Mouse (Mus musculus): ENCODE data around the gene Col6a1. TPM values are rescaled to one million over a fixed set of nuclear protein-coding genes. Genes with fewer than 3 reads are reported as not detected.

Col6a1 gene
- total and polyA plus RNA-seq, 2 experiments from 2014 or later, result 68.6 to 142 TPM

DNA sequence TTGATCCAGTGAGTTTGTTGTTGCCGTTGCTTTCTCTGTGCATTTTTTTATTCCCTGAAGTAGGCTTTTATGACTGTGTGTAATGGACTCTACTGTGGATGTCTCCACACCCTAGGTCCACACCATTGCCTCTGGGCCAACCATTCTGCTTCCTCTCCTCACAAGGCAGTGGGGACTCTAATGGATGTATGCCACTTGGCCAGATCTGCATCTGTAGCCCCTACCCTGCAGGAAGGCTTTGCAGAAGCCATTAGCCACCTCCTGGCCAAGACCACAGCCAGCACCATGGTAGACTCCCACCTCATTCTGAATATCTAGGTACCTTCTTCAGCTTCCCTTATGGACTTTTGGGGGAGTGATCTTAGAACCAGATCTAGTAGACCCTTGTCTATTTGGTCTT, 18.4 kb downstream of the Col6a1 start:
- 90% methylated on average over 1 of the region's 1 CpGs for WGBS
- no peaks in the 10 kb centered on the region for H3K9me3 ChIP-seq (replicated peaks; ENCODE audit: control insufficient read depth, low read length)
- no peak overlapping the region for H3K4me3 ChIP-seq (ENCODE audit: low read depth, low read length)
- peaks cover 14% of the 10 kb centered on the region; the same call in 1 of the 2 replicates for H3K36me3 ChIP-seq (replicated peaks; ENCODE audit: control insufficient read depth, insufficient read depth, low read length)
- H3K4me2 ChIP-seq (ENCODE audit: low read depth, low read length), result no peak overlapping the region
- DNase-seq (ENCODE audit: low spot score) (no peak), ATAC-seq (ENCODE audit: insufficient read depth, low read depth) (no peak)
- no peaks in the 10 kb centered on the region for H3K27me3 ChIP-seq (ENCODE audit: control insufficient read depth, insufficient read depth, low read length)
- H3K9ac ChIP-seq (replicated peaks; ENCODE audit: low read depth, low read length), result no peak overlapping the region
- TF ChIP-seq CTCF (IDR thresholded peaks at IDR 0.05; ENCODE audit: low read depth) (no peak), EP300 (IDR thresholded peaks at IDR 0.05; ENCODE audit: low read depth) (no peak)
- H3K4me1 ChIP-seq (ENCODE audit: control insufficient read depth, insufficient read depth), result no peaks in the 10 kb centered on the region
- no peak overlapping the region for H3K27ac ChIP-seq (ENCODE audit: low read depth)

DNA sequence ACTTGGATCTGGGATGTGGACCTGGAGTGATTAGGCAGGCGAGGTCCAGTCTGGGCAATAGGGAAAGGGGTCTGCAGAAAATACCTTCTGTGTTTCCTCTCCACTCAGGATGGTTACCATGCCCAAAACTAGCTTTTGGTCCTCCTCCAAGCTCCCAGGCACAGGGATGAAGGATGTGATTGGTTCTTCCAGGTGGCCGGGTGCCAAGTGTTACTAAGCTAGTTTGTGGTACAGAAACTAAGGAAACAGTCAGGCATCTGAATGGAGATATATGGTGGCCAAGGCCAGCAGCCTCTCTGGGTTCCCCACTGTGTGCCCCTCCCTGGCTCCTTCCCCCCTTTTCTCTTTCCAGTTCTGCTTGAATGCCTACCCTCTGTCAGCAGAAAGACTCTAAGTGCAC, 19.0 kb downstream of the Col6a1 start:
- TF ChIP-seq EP300 (IDR thresholded peaks at IDR 0.05; ENCODE audit: low read depth) (no peak), CTCF (IDR thresholded peaks at IDR 0.05; ENCODE audit: low read depth) (no peak)
- Histone ChIP-seq H3K27ac (ENCODE audit: low read depth) (no peak overlapping the region), H3K9ac (replicated peaks; ENCODE audit: low read depth, low read length) (no peak overlapping the region), H3K27me3 (ENCODE audit: control insufficient read depth, insufficient read depth, low read length) (no peaks in the 10 kb centered on the region), H3K36me3 (replicated peaks; ENCODE audit: control insufficient read depth, insufficient read depth, low read length) (peaks cover 13% of the 10 kb centered on the region; the same call in 1 of the 2 replicates), H3K4me2 (ENCODE audit: low read depth, low read length) (no peak overlapping the region), H3K4me3 (ENCODE audit: low read depth, low read length) (no peak overlapping the region), H3K4me1 (ENCODE audit: control insufficient read depth, insufficient read depth) (no peaks in the 10 kb centered on the region), H3K9me3 (replicated peaks; ENCODE audit: control insufficient read depth, low read length) (no peaks in the 10 kb centered on the region)
- no peak for ATAC-seq (ENCODE audit: insufficient read depth, low read depth)
- 70% methylated on average over 2 of the region's 2 CpGs for whole genome bisulfite sequencing
- no peak for DNase-seq (ENCODE audit: low spot score)

GRCm38 (mm10) chr10:76704358-76704757, 21.6 kb downstream of the Col6a1 start:
- H3K27ac ChIP-seq (ENCODE audit: low read depth), result no peak overlapping the region
- WGBS, result 71% methylated on average over 3 of the region's 3 CpGs
- H3K9me3 ChIP-seq (replicated peaks; ENCODE audit: control insufficient read depth, low read length), result no peaks in the 10 kb centered on the region
- H3K36me3 ChIP-seq (replicated peaks; ENCODE audit: control insufficient read depth, insufficient read depth, low read length), result peaks cover 8% of the 10 kb centered on the region; the same call in 1 of the 2 replicates
- H3K27me3 ChIP-seq (ENCODE audit: control insufficient read depth, insufficient read depth, low read length), result no peaks in the 10 kb centered on the region
- H3K9ac ChIP-seq (replicated peaks; ENCODE audit: low read depth, low read length), result no peak overlapping the region
- DNase-seq (ENCODE audit: low spot score) (no peak), ATAC-seq (ENCODE audit: insufficient read depth, low read depth) (no peak)
- TF ChIP-seq CTCF (IDR thresholded peaks at IDR 0.05; ENCODE audit: low read depth) (no peak), EP300 (IDR thresholded peaks at IDR 0.05; ENCODE audit: low read depth) (no peak)
- no peak overlapping the region for H3K4me3 ChIP-seq (ENCODE audit: low read depth, low read length)
- no peak overlapping the region for H3K4me2 ChIP-seq (ENCODE audit: low read depth, low read length)
- H3K4me1 ChIP-seq (ENCODE audit: control insufficient read depth, insufficient read depth), result no peaks in the 10 kb centered on the region

- TF ChIP-seq CTCF (IDR thresholded peaks at IDR 0.05; ENCODE audit: low read depth), result no peak
- TF ChIP-seq EP300 (IDR thresholded peaks at IDR 0.05; ENCODE audit: low read depth), result no peak
- Histone ChIP-seq H3K4me3 (ENCODE audit: low read depth, low read length) (no peak overlapping the region), H3K4me2 (ENCODE audit: low read depth, low read length) (no peak overlapping the region), H3K27ac (ENCODE audit: low read depth) (no peak overlapping the region), H3K36me3 (replicated peaks; ENCODE audit: control insufficient read depth, insufficient read depth, low read length) (no peaks in the 10 kb centered on the region), H3K9me3 (replicated peaks; ENCODE audit: control insufficient read depth, low read length) (no peaks in the 10 kb centered on the region), H3K4me1 (ENCODE audit: control insufficient read depth, insufficient read depth) (no peaks in the 10 kb centered on the region), H3K27me3 (ENCODE audit: control insufficient read depth, insufficient read depth, low read length) (no peaks in the 10 kb centered on the region), H3K9ac (replicated peaks; ENCODE audit: low read depth, low read length) (no peak overlapping the region)
- ATAC-seq (ENCODE audit: insufficient read depth, low read depth) (no peak), DNase-seq (ENCODE audit: low spot score) (no peak)
- WGBS, result 77% methylated on average over 2 of the region's 2 CpGs
These were observed 24.5 kb downstream of the Col6a1 start for GRCm38 (mm10) chr10:76701446-76701845.

DNA sequence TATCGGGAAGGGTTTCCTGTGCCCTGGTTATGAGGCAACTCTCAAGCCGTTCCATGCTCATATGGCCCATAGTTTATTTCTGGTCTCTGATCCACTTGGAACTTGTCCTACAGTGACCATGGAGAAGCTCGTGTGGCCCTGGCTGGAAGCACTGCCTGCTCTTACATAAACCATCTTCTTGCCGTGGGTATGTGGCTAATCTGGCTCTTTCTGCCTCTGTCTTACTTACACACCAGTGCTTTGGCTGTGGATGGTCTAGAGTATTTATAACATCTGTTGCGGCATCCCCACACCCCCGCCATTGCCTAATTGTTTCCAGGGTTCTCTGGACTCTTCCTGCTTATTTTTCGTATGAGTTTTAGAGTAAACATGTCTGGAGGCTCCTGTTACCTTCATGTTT, 26.2 kb downstream of the Col6a1 start:
- Histone ChIP-seq H3K27me3 (ENCODE audit: control insufficient read depth, insufficient read depth, low read length) (no peaks in the 10 kb centered on the region), H3K4me3 (ENCODE audit: low read depth, low read length) (no peak overlapping the region), H3K9me3 (replicated peaks; ENCODE audit: control insufficient read depth, low read length) (no peaks in the 10 kb centered on the region), H3K27ac (ENCODE audit: low read depth) (no peak overlapping the region), H3K4me1 (ENCODE audit: control insufficient read depth, insufficient read depth) (0 out of 2 replicates have a peak, but pooled peaks cover 3% of the 10 kb centered on the region), H3K9ac (replicated peaks; ENCODE audit: low read depth, low read length) (no peak overlapping the region), H3K4me2 (ENCODE audit: low read depth, low read length) (no peak overlapping the region), H3K36me3 (replicated peaks; ENCODE audit: control insufficient read depth, insufficient read depth, low read length) (no peaks in the 10 kb centered on the region)
- 68% methylated on average over 7 of the region's 7 CpGs for WGBS
- TF ChIP-seq CTCF (IDR thresholded peaks at IDR 0.05; ENCODE audit: low read depth) (no peak), EP300 (IDR thresholded peaks at IDR 0.05; ENCODE audit: low read depth) (no peak)
- no peak for DNase-seq (ENCODE audit: low spot score)
- ATAC-seq (ENCODE audit: insufficient read depth, low read depth), result no peak

GRCm38 (mm10) chr10:76695283-76695885, 30.6 kb downstream of the Col6a1 start:
- Histone ChIP-seq H3K9me3 (replicated peaks; ENCODE audit: control insufficient read depth, low read length) (no peaks in the 10 kb centered on the region), H3K4me2 (ENCODE audit: low read depth, low read length) (no peak overlapping the region), H3K36me3 (replicated peaks; ENCODE audit: control insufficient read depth, insufficient read depth, low read length) (no peaks in the 10 kb centered on the region), H3K4me1 (ENCODE audit: control insufficient read depth, insufficient read depth) (peaks cover 8% of the 10 kb centered on the region; the same call in 1 of the 2 replicates), H3K4me3 (ENCODE audit: low read depth, low read length) (no peak overlapping the region), H3K9ac (replicated peaks; ENCODE audit: low read depth, low read length) (no peak overlapping the region), H3K27ac (ENCODE audit: low read depth) (peak overlapping the region; percentile 46; the same call in 1 of the 2 replicates), H3K27me3 (ENCODE audit: control insufficient read depth, insufficient read depth, low read length) (no peaks in the 10 kb centered on the region)
- no peak for TF ChIP-seq CTCF (IDR thresholded peaks at IDR 0.05; ENCODE audit: low read depth)
- no peak for TF ChIP-seq EP300 (IDR thresholded peaks at IDR 0.05; ENCODE audit: low read depth)
- WGBS, result 64% methylated on average over 10 of the region's 10 CpGs
- DNase-seq (ENCODE audit: low spot score) (no peak), ATAC-seq (ENCODE audit: insufficient read depth, low read depth) (no peak)
